Mouse (Mus musculus) bone marrow macrophage, adult 2 months (primary cell): ENCODE measurements around the gene Rps6ka5.

ENCODE experiments used
- CTCF ChIP-seq: IDR thresholded peaks from 2 replicates; pipeline ENCODE4 v1.5.1; 2012; ENCODE audit warnings: low read depth, mild to moderate bottlenecking, low read length, moderate library complexity
- POLR2A ChIP-seq: IDR thresholded peaks from 2 replicates; pipeline ENCODE4 v1.6.1; 2012; ENCODE audit warnings: mild to moderate bottlenecking, low read depth, low read length, borderline replicate concordance

DNA sequence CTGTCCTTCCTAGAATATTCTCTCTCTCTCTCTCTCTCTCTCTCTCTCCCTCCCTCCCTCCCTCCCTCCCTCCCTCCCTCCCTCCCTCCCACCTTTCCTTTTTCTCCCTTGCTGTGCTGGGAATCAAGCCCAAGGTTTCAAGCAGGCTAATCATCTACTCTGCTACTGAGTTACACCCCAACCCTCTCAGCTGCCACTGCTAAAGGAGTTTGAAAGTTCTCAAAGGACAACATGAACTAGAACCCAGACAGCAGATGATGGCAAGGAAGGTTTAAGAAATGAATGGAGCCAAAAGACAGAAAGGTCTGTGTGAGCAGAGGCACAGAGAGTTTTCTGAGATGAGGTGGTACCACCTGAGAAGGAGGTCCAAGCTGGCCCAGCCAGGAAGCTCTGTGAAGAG lies 48.5 kb upstream of the Rps6ka5 start:
- no peak for TF ChIP-seq CTCF
- TF ChIP-seq POLR2A: no peak
